Mouse (Mus musculus) testis, adult 2 months (tissue): ENCODE data around the gene Ncan. TPM values are rescaled to one million over a fixed set of nuclear protein-coding genes. Genes with fewer than 3 reads are reported as not detected.

Experiments used
- H3K27ac ChIP-seq: fragments of 200-500 bp; 2 replicates; pipeline ENCODE4 v1.5.1; 2012; ENCODE audit warnings: low read depth, low read length; ENCODE audit not compliant: control insufficient read depth, insufficient read depth
- H3K27me3 ChIP-seq: fragments of 200-500 bp; 2 replicates; pipeline ENCODE4 v1.6.1; 2012; ENCODE audit warnings: mild to moderate bottlenecking, low read length, moderate library complexity; ENCODE audit not compliant: control insufficient read depth, insufficient read depth
- H3K36me3 ChIP-seq: fragments of 200-500 bp; 2 replicates; pipeline ENCODE4 v1.6.1; 2012; ENCODE audit warnings: mild to moderate bottlenecking, low read length; ENCODE audit not compliant: control insufficient read depth, insufficient read depth
- H3K4me1 ChIP-seq: fragments of 200-500 bp; 2 replicates; pipeline ENCODE4 v1.6.1; 2012; ENCODE audit warnings: low read length; ENCODE audit not compliant: control insufficient read depth, insufficient read depth
- H3K4me3 ChIP-seq: fragments of 200-500 bp; 2 replicates; pipeline ENCODE4 v1.5.1; 2012; ENCODE audit warnings: low read depth, mild to moderate bottlenecking, low read length, moderate library complexity, mixed read lengths; ENCODE audit not compliant: control insufficient read depth
- CTCF ChIP-seq: fragments of 200-500 bp; IDR thresholded peaks from 2 replicates; pipeline ENCODE4 v1.5.1; 2012; ENCODE audit warnings: low read depth, mild to moderate bottlenecking, inconsistent platforms, low read length, moderate library complexity; ENCODE audit not compliant: control insufficient read depth, insufficient read depth, insufficient replicate concordance
- POLR2A ChIP-seq: fragments of 200-500 bp; IDR thresholded peaks from 2 replicates; pipeline ENCODE4 v1.6.1; 2012; ENCODE audit warnings: low read depth, mild to moderate bottlenecking, inconsistent platforms, low read length, moderate library complexity; ENCODE audit not compliant: control insufficient read depth
- polyA plus RNA-seq: library from polyadenylated mRNA; depleted of rRNA; stranded (reverse); fragments of >200 nt; gene quantifications from 2 replicates; pipeline ENCODE4 v1.2.3, GENCODE M21; 2012

Gene Ncan
- polyA plus RNA-seq, 1 experiment: 7.3 TPM

- TF ChIP-seq POLR2A (no peak), CTCF (no peak)
- H3K27ac ChIP-seq: no peak overlapping the region
- H3K36me3 ChIP-seq: no peaks in the 10 kb centered on the region
- peaks cover 12% of the 10 kb centered on the region for H3K4me1 ChIP-seq
- no peaks in the 10 kb centered on the region for H3K27me3 ChIP-seq
- H3K4me3 ChIP-seq: no peak overlapping the region
Measured at GRCm38 (mm10) chr8:70157240-70157800, 36.6 kb upstream of the Ncan start.

DNA sequence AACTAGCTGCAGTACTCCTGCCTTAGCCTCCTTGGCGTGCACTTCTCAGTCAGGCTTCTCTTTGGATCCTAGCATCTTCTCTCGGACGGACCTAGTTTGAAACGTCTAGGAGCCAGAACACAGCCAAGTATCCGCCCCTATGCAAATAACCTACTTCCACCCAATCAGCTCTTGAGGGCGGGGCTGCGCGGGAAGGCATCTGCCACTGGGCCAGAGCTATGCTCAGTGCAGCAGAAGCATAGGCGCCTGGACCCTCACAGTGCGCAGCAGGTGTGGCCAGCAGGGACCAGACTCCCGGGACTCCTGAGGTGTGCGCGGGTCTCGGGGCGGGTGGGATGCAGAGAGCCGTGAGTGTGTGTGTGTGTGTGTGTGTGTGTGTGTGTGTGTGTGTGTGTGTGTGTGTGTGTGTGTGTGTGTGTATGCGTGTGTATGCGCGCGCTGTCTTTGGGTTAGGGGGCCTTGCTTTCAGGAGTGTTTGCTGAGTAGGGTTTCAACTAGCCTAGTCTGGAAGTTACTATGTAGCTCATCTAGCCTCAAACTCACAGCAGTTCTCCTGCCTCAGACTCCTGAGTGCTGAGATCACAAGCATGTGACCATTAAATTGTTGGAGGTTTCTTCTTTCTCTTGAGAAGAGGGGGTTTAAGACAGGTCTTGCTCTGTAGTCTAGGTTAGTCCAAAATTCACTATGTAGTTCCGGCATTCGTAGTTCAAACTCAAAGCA is 32.0 kb upstream of the Ncan start:
- no peaks in the 10 kb centered on the region for H3K27me3 ChIP-seq
- no peaks in the 10 kb centered on the region for H3K36me3 ChIP-seq
- H3K27ac ChIP-seq: no peak overlapping the region
- H3K4me1 ChIP-seq: peaks cover 8% of the 10 kb centered on the region
- TF ChIP-seq POLR2A: no peak
- no peak for TF ChIP-seq CTCF
- peak overlapping the region; percentile 9; the same call in 1 of the 2 replicates for H3K4me3 ChIP-seq

- H3K36me3 ChIP-seq: no peaks in the 10 kb centered on the region
- H3K27me3 ChIP-seq: no peaks in the 10 kb centered on the region
- H3K4me3 ChIP-seq: no peak overlapping the region
- no peak overlapping the region for H3K27ac ChIP-seq
- H3K4me1 ChIP-seq: peaks cover 8% of the 10 kb centered on the region
- TF ChIP-seq CTCF: no peak
- TF ChIP-seq POLR2A: no peak
Measured at GRCm38 (mm10) chr8:70150158-70150557, 29.5 kb upstream of the Ncan start.

DNA sequence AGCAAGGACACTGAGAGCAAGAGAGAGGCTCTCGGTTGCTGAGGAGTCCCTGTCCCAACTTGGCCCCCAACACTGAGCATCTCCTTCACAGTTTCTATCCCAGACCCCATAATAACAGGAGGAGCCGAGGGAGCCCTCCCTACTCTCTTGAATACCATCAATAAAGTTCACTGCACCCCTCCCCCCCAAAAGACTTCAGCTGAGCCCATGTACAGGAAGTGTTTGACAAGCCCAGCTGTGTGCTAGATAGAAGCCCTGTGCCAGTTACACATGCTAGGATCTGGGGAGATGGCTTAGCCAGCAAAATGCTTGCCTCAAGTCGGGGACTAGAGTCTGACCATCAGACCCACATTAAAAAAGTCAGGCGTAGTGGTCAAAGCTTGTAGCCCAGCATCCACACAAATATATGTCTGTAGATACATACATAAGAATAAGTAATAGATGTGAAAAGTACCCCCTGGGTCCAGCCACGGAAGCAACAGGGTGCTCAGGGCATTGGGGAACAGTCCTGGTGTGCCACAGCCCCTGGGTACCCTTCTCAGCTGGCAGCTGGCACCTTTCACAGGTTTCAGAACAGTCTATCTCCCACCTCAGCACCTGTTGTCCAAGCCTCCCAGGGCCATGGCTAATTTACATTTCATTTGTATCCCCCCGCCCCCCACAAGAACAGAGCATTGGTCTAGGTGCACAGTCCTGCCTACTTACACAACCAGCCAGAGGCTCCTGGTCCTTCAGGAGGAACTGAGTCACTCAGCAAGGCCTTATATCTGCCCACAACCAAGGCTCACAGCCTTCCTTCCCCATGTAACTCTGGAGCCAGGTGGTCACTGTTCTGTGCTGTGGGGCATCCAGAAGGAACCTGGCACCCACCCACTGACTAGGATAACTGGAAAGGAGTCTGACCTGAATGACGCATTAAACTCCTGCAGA is 27.3 kb upstream of the Ncan start:
- no peak for TF ChIP-seq POLR2A
- no peak for TF ChIP-seq CTCF
- no peak overlapping the region for H3K27ac ChIP-seq

DNA sequence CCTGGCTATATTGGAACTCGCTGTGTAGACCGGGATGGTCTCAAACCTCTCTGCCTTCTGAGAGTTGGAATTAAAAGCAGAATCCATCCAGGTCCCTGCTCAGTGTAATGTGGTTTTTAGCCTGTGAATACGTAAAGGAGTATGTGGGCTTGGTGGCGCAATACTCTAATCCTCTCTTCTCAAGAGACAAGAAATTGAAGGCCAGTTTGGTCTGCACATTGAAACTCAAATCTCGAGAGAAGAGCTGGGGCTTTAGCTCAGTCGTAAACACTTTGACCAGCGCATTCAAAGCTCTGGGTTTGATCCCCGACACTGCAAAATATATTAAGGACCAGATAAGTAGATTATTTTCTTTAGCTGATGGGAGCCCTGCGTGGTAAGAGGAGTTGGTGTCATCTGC is 19.3 kb upstream of the Ncan start:
- Histone ChIP-seq H3K4me3 (peak overlapping the region; percentile 98), H3K36me3 (no peaks in the 10 kb centered on the region), H3K27ac (peak overlapping the region; percentile 75), H3K4me1 (peaks cover 4% of the 10 kb centered on the region), H3K27me3 (no peaks in the 10 kb centered on the region)
- TF ChIP-seq POLR2A (no peak), CTCF (no peak)

More for the DNA sequence above, 27.3 kb upstream of the Ncan start:
- Histone ChIP-seq H3K27me3 (no peaks in the 10 kb centered on the region), H3K36me3 (no peaks in the 10 kb centered on the region), H3K4me3 (no peak overlapping the region), H3K4me1 (peaks cover 5% of the 10 kb centered on the region)

- TF ChIP-seq CTCF (no peak), POLR2A (peak; percentile 60)
- Histone ChIP-seq H3K27me3 (no peaks in the 10 kb centered on the region), H3K4me1 (peaks cover 4% of the 10 kb centered on the region), H3K36me3 (no peaks in the 10 kb centered on the region), H3K27ac (peak within 1 kb of the TSS; percentile 75), H3K4me3 (peak within 1 kb of the TSS; percentile 98)
Measured at GRCm38 (mm10) chr8:70139026-70139857, 18.6 kb upstream of the Ncan start, which contains the start of the genes Rfxank, Borcs8 and Mef2b. Gene Rfxank, minus strand, starts transcription at chr8:70139154. Gene Borcs8, plus strand, starts transcription at chr8:70139499. Gene Mef2b, plus strand, starts transcription at chr8:70139711.
